Mouse (Mus musculus) CH12.LX (cell line): ENCODE results near the gene Mroh8. TPM values are rescaled to one million over a fixed set of nuclear protein-coding genes. Genes with fewer than 3 reads are reported as not detected.

ENCODE experiments used
- DNase-seq: peaks from one replicate; pipeline ENCODE4 v3.0.0-alpha.2; 2013; ENCODE audit errors: extremely low read depth
- H3K27ac ChIP-seq: 2 replicates; pipeline ENCODE4 v1.5.1; 2012; ENCODE audit warnings: low read depth, mild to moderate bottlenecking, control low read depth, moderate library complexity; ENCODE audit not compliant: insufficient read depth
- H3K27me3 ChIP-seq: replicated peaks from 2 replicates; pipeline ENCODE3; 2012; ENCODE audit warnings: inconsistent platforms
- H3K36me3 ChIP-seq, 2 experiments: replicated peaks in 1 of 2; 2 replicates each; pipeline versions ENCODE3 to v1.6.1; 2012; ENCODE audit warnings: inconsistent platforms in 1 of 2, low read length in 1 of 2, mild to moderate bottlenecking in 1 of 2, mixed read lengths in 1 of 2, moderate library complexity in 1 of 2; ENCODE audit not compliant: control insufficient read depth in 1 of 2, insufficient read depth in 1 of 2
- H3K4me1 ChIP-seq, 2 experiments: 2 replicates each; pipeline ENCODE4 v1.6.1; 2012; ENCODE audit warnings: inconsistent platforms in 1 of 2, moderate library complexity in 1 of 2; ENCODE audit not compliant: insufficient read depth in 2 of 2, control insufficient read depth in 1 of 2
- H3K4me2 ChIP-seq: 2 replicates; pipeline ENCODE4 v1.6.1; 2012; ENCODE audit warnings: low read depth, mild to moderate bottlenecking, control low read depth; ENCODE audit not compliant: poor library complexity, insufficient read depth, severe bottlenecking
- H3K4me3 ChIP-seq, 3 experiments: fragments of 150-350 bp in 1 of 3; sonication (generic) in 1 of 3; replicated peaks in 1 of 3; 2 replicates each; pipeline versions ENCODE3 to v1.5.1; 2011 to 2012; ENCODE audit warnings: low read depth in 2 of 3, low read length in 2 of 3, mild to moderate bottlenecking in 2 of 3, moderate library complexity in 2 of 3, control low read depth in 1 of 3, improper control_type of control experiment in 1 of 3, inconsistent platforms in 1 of 3, mixed read lengths in 1 of 3; ENCODE audit not compliant: poor library complexity in 1 of 3
- H3K79me2 ChIP-seq: replicated peaks from 2 replicates; pipeline ENCODE4 v1.6.1; 2012; ENCODE audit warnings: mild to moderate bottlenecking, moderate library complexity; ENCODE audit not compliant: control insufficient read depth, poor library complexity, insufficient read depth, severe bottlenecking; ENCODE audit errors: extremely low read depth
- H3K9ac ChIP-seq: 2 replicates; pipeline ENCODE4 v1.6.1; 2012; ENCODE audit warnings: low read depth, mild to moderate bottlenecking, control low read depth, moderate library complexity; ENCODE audit not compliant: insufficient read depth
- H3K9me3 ChIP-seq: replicated peaks from 2 replicates; pipeline ENCODE3; 2012; ENCODE audit warnings: low read length, inconsistent platforms, mixed read lengths
- BHLHE40 ChIP-seq: IDR thresholded peaks from 2 replicates; pipeline ENCODE4 v1.6.1; 2011; ENCODE audit warnings: mild to moderate bottlenecking, low read depth, low read length, improper control_type of control experiment
- CTCF ChIP-seq, 2 experiments: IDR thresholded peaks in 1 of 2; conservative IDR thresholded peaks in 1 of 2; 2 replicates each; pipeline ENCODE4 v1.5.1; 2011 to 2012; ENCODE audit warnings: low read depth in 2 of 2, low read length in 2 of 2, improper control_type of control experiment in 1 of 2, inconsistent platforms in 1 of 2, mild to moderate bottlenecking in 1 of 2, moderate library complexity in 1 of 2
- EP300 ChIP-seq: IDR thresholded peaks from 2 replicates; pipeline ENCODE4 v1.6.1; 2011; ENCODE audit warnings: low read length, improper control_type of control experiment
- GABPA ChIP-seq: IDR thresholded peaks from 2 replicates; pipeline ENCODE4 v1.6.1; 2012; ENCODE audit warnings: low read depth, low read length, improper control_type of control experiment, inconsistent platforms; ENCODE audit not compliant: insufficient replicate concordance
- MAFK ChIP-seq: IDR thresholded peaks from 2 replicates; pipeline ENCODE4 v1.6.1; 2011; ENCODE audit warnings: low read length, improper control_type of control experiment; ENCODE audit not compliant: insufficient replicate concordance
- MAZ ChIP-seq: IDR thresholded peaks from 2 replicates; pipeline ENCODE4 v1.6.1; 2012; ENCODE audit warnings: low read depth, mild to moderate bottlenecking, inconsistent platforms, low read length, improper control_type of control experiment, moderate library complexity
- MEF2A ChIP-seq: IDR thresholded peaks from 2 replicates; pipeline ENCODE4 v1.6.1; 2014; ENCODE audit warnings: low read depth, mild to moderate bottlenecking, inconsistent platforms, low read length, improper control_type of control experiment, borderline replicate concordance
- MXI1 ChIP-seq: IDR thresholded peaks from 2 replicates; pipeline ENCODE4 v1.6.1; 2011; ENCODE audit warnings: mild to moderate bottlenecking, low read depth, low read length, improper control_type of control experiment
- NRF1 ChIP-seq: IDR thresholded peaks from 2 replicates; pipeline ENCODE4 v1.6.1; 2014; ENCODE audit warnings: low read depth, mild to moderate bottlenecking, inconsistent platforms, low read length, improper control_type of control experiment, moderate library complexity
- PAX5 ChIP-seq: IDR thresholded peaks from 2 replicates; pipeline ENCODE4 v1.6.1; 2012; ENCODE audit warnings: low read length, inconsistent platforms, mixed read lengths
- RAD21 ChIP-seq: IDR thresholded peaks from 2 replicates; pipeline ENCODE4 v1.6.1; 2011; ENCODE audit warnings: low read depth, mild to moderate bottlenecking, low read length, improper control_type of control experiment, moderate library complexity
- RCOR1 ChIP-seq: conservative IDR thresholded peaks from 2 replicates; pipeline ENCODE4 v1.6.1; 2012; ENCODE audit warnings: low read depth, mild to moderate bottlenecking, inconsistent platforms, low read length, improper control_type of control experiment
- SMC3 ChIP-seq: IDR thresholded peaks from 2 replicates; pipeline ENCODE4 v1.6.1; 2011; ENCODE audit warnings: low read depth, low read length, improper control_type of control experiment
- ZMIZ1 ChIP-seq: IDR thresholded peaks from 2 replicates; pipeline ENCODE4 v1.6.1; 2012; ENCODE audit warnings: low read depth, mild to moderate bottlenecking, inconsistent platforms, low read length, improper control_type of control experiment
- ZNF384 ChIP-seq: IDR thresholded peaks from 2 replicates; pipeline ENCODE4 v1.6.1; 2012; ENCODE audit warnings: low read depth, low read length, improper control_type of control experiment, inconsistent platforms
- dilution Hi-C: fragments of 300-500 bp; cut with MboI; formaldehyde crosslinking; loops from 2 replicates; pipeline ENCODE4 v1.14.3; 2020; ENCODE audit warnings: low sequenced_read_pairs; ENCODE audit not compliant: extremely low pct_unique_long_range_greater_than_20kb, extremely low pct_ligation_motif_present
- in situ Hi-C: fragments of 300-500 bp; cut with MboI; formaldehyde crosslinking; loops from 3 replicates; pipeline ENCODE4 v1.14.3; 2019; ENCODE audit warnings: low sequenced_read_pairs, low pct_ligation_motif_present, low pct_unique_long_range_greater_than_20kb, mixed read lengths
- polyA plus RNA-seq: library from polyadenylated mRNA; unstranded; fragments of >175 nt; gene quantifications from 2 replicates; pipeline ENCODE4 v1.2.1, GENCODE M21; 2012; ENCODE audit warnings: low read depth; ENCODE audit not compliant: insufficient read length
- total RNA-seq, 2 experiments: library from RNA; depleted of rRNA; stranded (reverse); fragments of 300-350 nt in 1 of 2; fragments of >200 nt in 1 of 2; gene quantifications; 2 replicates each; pipeline ENCODE4 v1.2.3; 2012 to 2014

Mroh8 gene
- total and polyA plus RNA-seq, 3 experiments = 0.25 to 0.41 TPM; not detected in 1

DNA sequence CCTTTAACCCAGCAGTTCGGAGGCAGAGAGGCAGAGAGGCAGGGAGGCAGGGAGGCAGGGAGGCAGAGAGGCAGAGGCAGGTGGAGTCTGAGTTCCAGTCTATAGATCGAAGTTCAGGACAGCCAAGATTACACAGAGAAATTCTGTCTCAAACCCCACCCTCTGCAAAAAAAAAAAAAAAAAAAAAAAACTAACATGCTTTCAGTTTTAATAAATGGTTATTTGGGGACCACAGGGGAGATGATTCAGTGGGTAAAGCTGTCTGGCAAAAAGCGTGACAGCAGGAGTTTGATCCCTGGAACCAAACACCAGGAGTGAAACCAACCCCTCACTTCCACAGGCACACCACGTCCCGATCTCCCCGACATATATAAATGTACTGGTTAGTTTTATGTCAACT lies 101.2 kb downstream of the Mroh8 start:
- TF ChIP-seq PAX5 (no peak), ZMIZ1 (no peak), MAZ (no peak), GABPA (no peak), ZNF384 (peak; percentile 61)
- H3K4me3 ChIP-seq = no peak overlapping the region
- H3K9me3 ChIP-seq = no peaks in the 10 kb centered on the region
- H3K36me3 ChIP-seq = peaks cover 36 to 62% of the 10 kb centered on the region in 2 experiments
- H3K9ac ChIP-seq = no peak overlapping the region
- H3K4me1 ChIP-seq = no peaks in the 10 kb centered on the region
- DNase-seq = no peak
- H3K27ac ChIP-seq = no peak overlapping the region
- dilution Hi-C loops (no loop called here), in situ Hi-C loops (no loop called here)
- H3K79me2 ChIP-seq = no peaks in the 10 kb centered on the region
- no peaks in the 10 kb centered on the region for H3K27me3 ChIP-seq
- H3K4me2 ChIP-seq = no peak overlapping the region

DNA sequence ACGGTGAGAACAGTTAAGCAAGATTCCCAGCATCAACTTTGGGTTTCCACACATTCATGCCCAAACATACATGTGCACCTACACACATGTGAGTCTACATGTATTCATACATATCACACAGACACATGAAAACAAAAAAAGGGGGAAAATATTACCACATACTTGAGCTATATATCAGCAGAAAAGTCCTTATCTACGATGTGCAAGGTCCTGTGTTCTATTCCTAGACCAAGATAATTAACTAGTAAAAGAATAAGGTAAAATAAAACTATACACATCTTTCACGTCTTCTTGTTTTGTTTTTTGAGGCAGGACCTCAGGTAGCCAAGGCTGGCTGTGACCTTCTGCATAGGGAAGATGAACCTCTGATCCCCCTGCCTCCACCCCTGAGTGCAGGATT lies 103.1 kb downstream of the Mroh8 start:
- H3K36me3 ChIP-seq = peaks cover 33 to 62% of the 10 kb centered on the region in 2 experiments
- H3K4me2 ChIP-seq = no peak overlapping the region
- no peak overlapping the region for H3K4me3 ChIP-seq
- H3K9me3 ChIP-seq = no peaks in the 10 kb centered on the region
- no peak overlapping the region for H3K27ac ChIP-seq
- dilution Hi-C loops (no loop called here), in situ Hi-C loops (no loop called here)
- no peak overlapping the region for H3K9ac ChIP-seq
- no peaks in the 10 kb centered on the region for H3K79me2 ChIP-seq
- no peaks in the 10 kb centered on the region for H3K4me1 ChIP-seq
- DNase-seq = no peak
- H3K27me3 ChIP-seq = no peaks in the 10 kb centered on the region
- TF ChIP-seq MEF2A (no peak), MAFK (no peak), GABPA (no peak), RCOR1 (no peak), SMC3 (no peak), ZMIZ1 (no peak), RAD21 (no peak)

DNA sequence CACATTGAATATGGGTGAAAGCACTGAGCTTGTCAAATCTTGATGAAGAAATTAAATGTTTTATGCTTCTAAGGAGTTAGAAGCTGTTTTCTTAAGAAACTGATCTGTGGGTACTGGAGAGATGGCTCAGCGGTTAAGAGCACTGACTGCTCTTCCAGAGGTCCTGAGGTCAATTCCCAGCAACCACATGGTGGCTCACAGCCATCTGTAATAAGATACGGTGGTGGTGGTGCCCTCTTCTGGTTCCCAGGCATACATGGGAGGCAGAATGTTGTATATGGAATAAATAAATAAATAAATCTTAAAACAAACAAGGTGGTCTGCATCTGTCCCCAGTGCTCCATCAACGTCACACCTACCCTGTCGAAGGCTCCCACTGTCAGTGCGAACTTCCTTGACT lies 104.9 kb downstream of the Mroh8 start:
- no peak for DNase-seq
- H3K4me3 ChIP-seq = no peak overlapping the region
- no peak overlapping the region for H3K4me2 ChIP-seq
- in situ Hi-C loops = no loop called here
- H3K27ac ChIP-seq = no peak overlapping the region
- no peaks in the 10 kb centered on the region for H3K79me2 ChIP-seq
- no peaks in the 10 kb centered on the region for H3K9me3 ChIP-seq
- dilution Hi-C loops = no loop called here
- H3K36me3 ChIP-seq = peaks cover 31 to 70% of the 10 kb centered on the region in 2 experiments
- H3K4me1 ChIP-seq = no peaks in the 10 kb centered on the region
- no peak overlapping the region for H3K9ac ChIP-seq
- H3K27me3 ChIP-seq = no peaks in the 10 kb centered on the region
- TF ChIP-seq NRF1 = no peak
- TF ChIP-seq CTCF (conservative IDR thresholded peaks at IDR 0.05 in 1 of 2, IDR thresholded peaks at IDR 0.05 in 1 of 2; ENCODE audit: low read depth in 2 of 2, low read length in 2 of 2) = peak in 1 of 2 experiments; percentile 30; a peak in 2 of 4 replicates
- no peak for TF ChIP-seq BHLHE40
- TF ChIP-seq MXI1 = no peak
- TF ChIP-seq MEF2A = no peak
- no peak for TF ChIP-seq EP300
